Mouse (Mus musculus) spleen, postnatal 0 days (tissue): ENCODE results near the gene Spata1. TPM values are rescaled to one million over a fixed set of nuclear protein-coding genes. Genes with fewer than 3 reads are reported as not detected.

ENCODE experiments used
- polyA plus RNA-seq: library from polyadenylated mRNA; unstranded; fragments of >200 nt; fragmentation: Nextera tagmentation; extraction: Ambion mirVana; gene quantifications from 2 replicates; pipeline ENCODE4 v1.2.1, GENCODE M21; 2015

The Spata1 gene
- polyA plus RNA-seq = 3.9 and 4.1 TPM in 2 replicates

DNA sequence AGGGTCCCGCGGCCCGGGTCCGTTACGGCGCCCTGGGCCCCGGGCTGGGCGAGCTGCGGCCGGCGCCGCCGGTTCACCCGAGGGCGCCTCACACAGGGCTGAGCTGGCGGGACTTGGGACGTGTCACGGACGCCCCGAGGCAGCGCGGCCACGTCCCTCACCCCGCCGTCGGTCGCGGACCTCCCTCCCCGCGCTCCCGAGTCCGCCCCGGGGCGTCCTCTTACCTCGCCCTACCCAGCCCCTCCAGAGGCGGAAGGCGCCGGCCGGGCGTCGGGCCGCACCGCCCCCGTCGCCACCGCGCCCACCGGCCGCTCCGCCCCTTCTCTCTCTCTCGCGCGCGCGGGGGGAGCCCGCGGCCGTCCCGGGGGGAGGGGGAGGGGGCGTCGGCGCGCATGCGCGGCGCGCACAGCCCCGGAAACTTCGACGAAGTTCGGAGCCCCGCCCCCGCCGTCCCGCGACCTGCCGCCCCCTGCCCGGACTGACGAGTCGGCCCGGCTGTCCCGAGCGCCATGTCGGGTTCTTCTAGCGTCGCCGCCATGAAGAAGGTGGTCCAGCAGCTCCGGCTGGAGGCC is at the start of gene Spata1, which contains the start of gene Gng5:
Gene Spata1, minus strand, starts transcription at position 323 of the 572 bp plus-strand sequence.
Gene Gng5, plus strand, starts transcription at position 377 of the 572 bp plus-strand sequence.

DNA sequence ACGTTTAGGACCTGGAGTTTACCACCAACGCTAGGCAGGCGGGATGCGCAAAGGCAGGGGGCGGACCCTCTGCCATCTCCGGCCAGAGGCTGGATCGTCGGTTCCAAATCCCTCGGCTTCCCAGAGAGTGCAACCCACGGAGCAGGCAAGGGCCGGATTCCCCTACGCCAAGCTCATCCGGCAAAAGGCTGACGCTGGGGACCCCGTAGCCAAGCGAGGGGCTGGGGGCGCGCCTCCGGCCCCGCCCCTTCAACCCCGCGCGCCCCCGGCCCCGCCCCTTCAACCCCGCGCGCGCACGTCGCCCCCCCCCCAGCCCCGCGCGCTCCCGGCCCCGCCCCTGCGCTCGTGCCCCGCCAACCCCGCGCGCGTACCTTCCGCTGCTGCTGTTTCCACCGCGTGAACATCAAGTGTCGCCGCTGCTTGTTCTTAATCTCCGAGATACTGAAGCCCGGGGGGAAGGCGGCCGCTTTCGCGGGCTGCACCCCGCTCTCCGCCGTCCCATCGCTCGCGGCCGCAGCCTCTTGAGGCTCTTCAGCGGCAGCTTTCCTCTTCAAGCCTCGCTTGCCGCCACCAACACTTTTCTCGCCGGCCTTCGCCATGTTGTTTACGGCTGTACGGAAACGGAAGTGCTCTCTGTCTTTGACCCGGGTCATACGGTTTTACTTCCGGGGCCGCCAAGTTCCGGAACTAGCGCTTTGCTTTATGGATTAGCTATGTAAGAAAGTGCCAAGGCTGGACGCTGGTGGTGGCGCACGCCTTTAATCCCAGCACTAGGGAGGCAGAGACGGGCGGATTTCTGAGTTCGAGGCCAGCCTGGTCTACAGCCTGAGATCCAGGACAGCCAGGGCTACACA is 21.5 kb upstream of the Spata1 start, which contains the start of gene Rpf1:
Gene Rpf1, minus strand, starts transcription at position 632 of the 854 bp plus-strand sequence.

GRCm38 (mm10) chr3:146449745-146450250 is 49.8 kb downstream of the Spata1 start, which contains the start of gene Ctbs:
TSS of gene Ctbs (plus strand) at chr3:146449795.

Other genes starting within 250 kb of the Spata1 start
- 54.1 and 66.5 TPM in 2 replicates for gene Ssx2ip, start 95.1 kb downstream of the Spata1 start, polyA plus RNA-seq
- 6.1 and 9.7 TPM in 2 replicates for gene Ctbs, start 50.0 kb downstream of the Spata1 start, polyA plus RNA-seq
- 560 and 602 TPM in 2 replicates for gene Gng5, start 54 bp upstream of the Spata1 start, polyA plus RNA-seq
- gene Rpf1, start 21.7 kb upstream of the Spata1 start, polyA plus RNA-seq = 36.2 and 37.6 TPM in 2 replicates
- gene Uox, start 70.7 kb upstream of the Spata1 start, polyA plus RNA-seq = 0.07 and 0.11 TPM in 2 replicates
- 0.18 and 0.36 TPM in 2 replicates for gene Dnase2b, start 115.8 kb upstream of the Spata1 start, polyA plus RNA-seq
- gene 4930503B20Rik, start 151.6 kb upstream of the Spata1 start, polyA plus RNA-seq = 0.11 TPM in 1 of 2 replicates, not detected in the other
- 0.76 and 0.77 TPM in 2 replicates for gene Samd13, start 185.8 kb upstream of the Spata1 start, polyA plus RNA-seq